Mouse (Mus musculus) forebrain, embryonic 15.5 days (tissue): ENCODE results near the gene Gpn3. TPM values are rescaled to one million over a fixed set of nuclear protein-coding genes. Genes with fewer than 3 reads are reported as not detected.
A peak's percentile ranks its signal among the peaks of the same experiment; 100 is the strongest.

Experiments used
- ATAC-seq: fragments of 200-750 bp; cut with Nextera tagmentation; replicated peaks from 2 replicates; pipeline ENCODE4 v1.8.0; 2017; ENCODE audit warnings: mild to moderate bottlenecking, moderate TSS enrichment, moderate library complexity
- H3K27ac ChIP-seq: fragments of 300-500 bp; sonication (generic); replicated peaks from 2 replicates; pipeline ENCODE4 v1.5.1; 2015; ENCODE audit warnings: mild to moderate bottlenecking, inconsistent platforms
- H3K27me3 ChIP-seq: fragments of 300-500 bp; sonication (generic); 2 replicates; pipeline ENCODE4 v1.6.1; 2015; ENCODE audit warnings: inconsistent platforms
- H3K36me3 ChIP-seq: fragments of 300-500 bp; sonication (generic); 2 replicates; pipeline ENCODE4 v1.6.1; 2015; ENCODE audit warnings: mild to moderate bottlenecking, inconsistent platforms
- H3K4me1 ChIP-seq: fragments of 300-500 bp; sonication (generic); 2 replicates; pipeline ENCODE4 v1.6.1; 2015; ENCODE audit warnings: inconsistent platforms
- H3K4me2 ChIP-seq: fragments of 300-500 bp; sonication (generic); replicated peaks from 2 replicates; pipeline ENCODE4 v1.6.1; 2015; ENCODE audit warnings: mild to moderate bottlenecking, inconsistent platforms
- H3K4me3 ChIP-seq: fragments of 300-500 bp; sonication (generic); 2 replicates; pipeline ENCODE4 v1.5.1; 2015; ENCODE audit warnings: mild to moderate bottlenecking, inconsistent platforms
- H3K9ac ChIP-seq: fragments of 300-500 bp; sonication (generic); replicated peaks from 2 replicates; pipeline ENCODE4 v1.6.1; 2015; ENCODE audit warnings: mild to moderate bottlenecking, inconsistent platforms
- H3K9me3 ChIP-seq: fragments of 300-500 bp; sonication (generic); 2 replicates; pipeline ENCODE4 v1.6.1; 2016; ENCODE audit warnings: inconsistent platforms
- WGBS: fragments of 180-500 bp; shearing (Covaris S2); methylation state at CpG from one replicate; pipeline ENCODE4 v1.1.7; 2015; ENCODE audit warnings: mixed read lengths; 5-methylcytosine and 5-hydroxymethylcytosine counted together
- polyA plus RNA-seq: library from polyadenylated mRNA; unstranded; fragments of >200 nt; fragmentation: Nextera tagmentation; extraction: Ambion mirVana; gene quantifications from 2 replicates; pipeline ENCODE4 v1.2.1, GENCODE M21; 2015

The Gpn3 gene
- polyA plus RNA-seq, 1 experiment from 2014 or later: 47.7 TPM

GRCm38 (mm10) chr5:122392227-122393004 is 20.7 kb downstream of the Gpn3 start:
- WGBS: 16% methylated on average over 19 of the region's 19 CpGs
- Histone ChIP-seq H3K9me3 (no peaks in the 10 kb centered on the region), H3K4me1 (peaks cover 13% of the 10 kb centered on the region), H3K27me3 (no peaks in the 10 kb centered on the region), H3K36me3 (peaks cover 9% of the 10 kb centered on the region), H3K4me3 (peak overlapping the region; percentile 60), H3K4me2 (peak overlapping the region; percentile 78), H3K27ac (peak overlapping the region; percentile 60; the same call in 1 of the 2 replicates), H3K9ac (peak overlapping the region; percentile 69)
- peak; percentile 57; the same call in 1 of the 2 replicates for ATAC-seq

DNA sequence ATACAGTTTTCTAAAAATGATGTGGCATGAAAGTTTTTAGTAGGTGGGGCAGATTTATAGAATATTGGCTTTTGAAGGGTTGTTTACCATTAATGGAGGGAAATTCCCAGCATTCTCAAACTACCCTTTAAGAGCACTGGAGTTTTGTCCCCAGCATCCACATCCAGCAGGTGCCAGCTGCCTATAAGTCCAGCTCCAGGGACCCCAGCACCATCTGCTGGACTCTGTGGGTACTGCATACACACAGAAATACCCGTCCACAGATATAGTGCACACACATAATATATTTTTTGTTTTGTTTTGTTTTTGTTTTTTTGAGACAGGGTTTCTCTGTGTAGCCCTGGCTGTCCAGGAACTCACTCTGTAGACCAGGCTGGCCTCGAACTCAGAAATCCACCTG is 22.2 kb downstream of the Gpn3 start:
- Histone ChIP-seq H3K27me3 (no peaks in the 10 kb centered on the region), H3K4me3 (no peak overlapping the region), H3K9me3 (no peaks in the 10 kb centered on the region), H3K4me1 (peaks cover 13% of the 10 kb centered on the region), H3K9ac (no peak overlapping the region), H3K36me3 (peaks cover 13% of the 10 kb centered on the region), H3K4me2 (no peak overlapping the region), H3K27ac (no peak overlapping the region)
- 40% methylated on average over 2 of the region's 2 CpGs for WGBS
- ATAC-seq: no peak

- H3K27ac ChIP-seq: no peak overlapping the region
Observed at GRCm38 (mm10) chr5:122396791-122397190, 25.1 kb downstream of the Gpn3 start.

DNA sequence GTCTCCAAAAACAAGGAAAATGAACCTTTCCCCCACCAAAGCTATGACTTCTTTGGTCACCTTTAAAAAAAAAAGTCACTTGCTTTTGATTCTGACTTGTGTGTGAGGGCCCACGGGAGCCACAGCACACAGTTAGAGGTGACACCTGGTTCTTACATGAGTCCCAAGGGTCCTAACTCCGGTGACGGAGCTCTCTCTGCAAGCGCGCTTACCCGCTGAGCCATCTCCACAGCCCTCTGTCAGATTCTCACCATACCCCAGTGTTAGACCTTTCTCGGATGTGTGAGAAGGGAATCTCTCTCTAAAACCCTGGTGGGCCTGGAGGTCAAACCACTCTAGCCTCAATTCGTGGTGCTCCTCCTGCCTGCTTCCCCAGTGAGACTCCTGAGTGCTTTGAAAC is 25.8 kb downstream of the Gpn3 start:
- Histone ChIP-seq H3K9ac (no peak overlapping the region), H3K27me3 (no peaks in the 10 kb centered on the region), H3K27ac (no peak overlapping the region), H3K4me1 (peaks cover 14% of the 10 kb centered on the region), H3K9me3 (no peaks in the 10 kb centered on the region), H3K4me3 (no peak overlapping the region), H3K4me2 (no peak overlapping the region), H3K36me3 (peaks cover 37% of the 10 kb centered on the region)
- ATAC-seq: no peak
- WGBS: 88% methylated on average over 8 of the region's 8 CpGs

More at GRCm38 (mm10) chr5:122396791-122397190, 25.1 kb downstream of the Gpn3 start:
- peaks cover 16% of the 10 kb centered on the region for H3K4me1 ChIP-seq
- H3K4me2 ChIP-seq: no peak overlapping the region
- no peaks in the 10 kb centered on the region for H3K27me3 ChIP-seq
- peaks cover 30% of the 10 kb centered on the region for H3K36me3 ChIP-seq
- WGBS: 88% methylated on average over 10 of the region's 10 CpGs
- no peak overlapping the region for H3K4me3 ChIP-seq
- no peak for ATAC-seq
- H3K9me3 ChIP-seq: no peaks in the 10 kb centered on the region
- no peak overlapping the region for H3K9ac ChIP-seq

DNA sequence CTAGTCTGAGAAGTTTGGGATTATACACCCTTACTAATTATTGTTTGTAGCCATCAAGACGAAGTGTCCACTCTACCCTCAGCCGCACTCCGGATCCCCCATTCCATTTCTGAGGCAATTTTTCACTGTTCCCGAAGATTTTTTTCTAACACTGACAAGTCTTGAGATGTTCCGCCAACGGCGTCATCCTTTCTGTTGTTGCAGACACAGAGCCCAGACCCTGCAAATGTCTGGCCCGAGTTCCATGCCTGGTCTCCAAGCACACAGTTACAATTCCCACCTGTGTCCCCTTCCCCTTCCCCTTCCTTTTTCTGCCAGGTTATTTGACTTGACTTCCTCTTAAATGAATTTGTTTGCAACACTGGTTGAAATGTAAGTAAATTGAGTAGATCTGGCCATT is 28.2 kb downstream of the Gpn3 start:
- Histone ChIP-seq H3K9ac (no peak overlapping the region), H3K27ac (no peak overlapping the region), H3K4me2 (no peak overlapping the region), H3K4me1 (peaks cover 3% of the 10 kb centered on the region), H3K9me3 (no peaks in the 10 kb centered on the region), H3K27me3 (no peaks in the 10 kb centered on the region), H3K4me3 (no peak overlapping the region), H3K36me3 (peaks cover 56% of the 10 kb centered on the region)
- WGBS: 94% methylated on average over 8 of the region's 8 CpGs
- ATAC-seq: no peak

DNA sequence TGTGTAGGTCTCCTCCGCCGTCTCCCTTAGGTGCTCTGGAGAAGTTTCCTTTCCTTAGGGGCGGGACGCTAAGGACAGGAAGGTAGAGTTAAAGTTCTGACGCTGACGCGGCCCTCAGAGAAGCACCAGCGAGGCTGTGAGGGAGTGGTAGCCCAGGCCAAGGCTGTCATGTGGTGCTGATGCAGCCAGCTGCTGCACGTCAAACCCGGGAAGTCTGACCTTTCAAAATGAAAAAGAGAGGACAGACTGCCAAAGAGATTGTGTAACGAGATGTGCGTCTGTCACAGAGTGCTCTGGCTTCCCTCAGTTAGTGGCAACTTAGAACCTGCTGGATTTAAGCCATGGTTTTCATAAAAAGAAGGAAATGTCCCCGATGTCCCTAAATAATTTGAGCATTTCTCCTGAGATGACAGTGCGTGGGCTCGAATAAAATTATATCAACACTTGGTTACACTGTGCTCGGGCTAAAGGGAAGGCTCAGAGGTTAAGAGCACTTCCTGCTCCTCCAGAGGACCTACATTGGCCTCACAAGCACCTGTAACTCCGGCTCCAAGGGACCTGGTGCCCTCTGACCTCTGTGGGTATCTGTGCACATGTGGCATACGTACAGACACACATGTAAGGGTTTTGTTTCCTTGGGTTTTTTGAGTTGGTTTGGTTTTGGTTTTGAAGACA is 29.1 kb downstream of the Gpn3 start:
- no peak for ATAC-seq
- Histone ChIP-seq H3K27me3 (no peaks in the 10 kb centered on the region), H3K4me3 (no peak overlapping the region), H3K4me2 (no peak overlapping the region), H3K9me3 (no peaks in the 10 kb centered on the region), H3K9ac (no peak overlapping the region), H3K4me1 (peaks cover 3% of the 10 kb centered on the region), H3K27ac (no peak overlapping the region), H3K36me3 (peaks cover 65% of the 10 kb centered on the region)
- WGBS: 84% methylated on average over 18 of the region's 18 CpGs

DNA sequence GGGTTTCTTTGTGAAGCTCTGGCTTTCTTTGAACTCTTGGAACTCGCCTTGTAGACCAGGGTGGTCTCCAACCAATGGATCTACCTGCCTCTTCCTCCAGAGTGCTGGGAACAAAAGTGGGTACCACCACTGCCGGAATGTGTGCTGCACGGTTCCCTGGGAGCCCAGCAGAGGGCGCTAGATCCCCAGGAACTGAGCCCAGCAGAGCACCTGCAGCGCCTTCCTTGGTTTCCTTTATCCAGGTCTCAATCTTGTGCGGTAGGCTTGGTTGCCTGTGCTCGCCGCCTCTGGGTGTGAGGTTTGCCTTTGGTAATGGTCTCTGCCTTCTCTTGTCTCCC is 29.6 kb downstream of the Gpn3 start:
- no peak for ATAC-seq
- Histone ChIP-seq H3K27ac (no peak overlapping the region), H3K4me1 (peaks cover 3% of the 10 kb centered on the region), H3K9ac (no peak overlapping the region), H3K4me2 (no peak overlapping the region), H3K9me3 (no peaks in the 10 kb centered on the region), H3K36me3 (peaks cover 70% of the 10 kb centered on the region), H3K27me3 (no peaks in the 10 kb centered on the region), H3K4me3 (no peak overlapping the region)
- 12% methylated on average over 8 of the region's 8 CpGs for WGBS

- no peak overlapping the region for H3K4me2 ChIP-seq
- peaks cover 71% of the 10 kb centered on the region for H3K36me3 ChIP-seq
- no peak overlapping the region for H3K9ac ChIP-seq
- 72% methylated on average over 13 of the region's 13 CpGs for WGBS
- H3K27me3 ChIP-seq: no peaks in the 10 kb centered on the region
- peaks cover 3% of the 10 kb centered on the region for H3K4me1 ChIP-seq
- no peak for ATAC-seq
- no peak overlapping the region for H3K4me3 ChIP-seq
- peak overlapping the region; percentile 24; the same call in 1 of the 2 replicates for H3K27ac ChIP-seq
- H3K9me3 ChIP-seq: no peaks in the 10 kb centered on the region; the same call in 1 of the 2 replicates
Observed at GRCm38 (mm10) chr5:122402160-122402559, 30.5 kb downstream of the Gpn3 start.

GRCm38 (mm10) chr5:122402772-122403171 is 31.1 kb downstream of the Gpn3 start:
- Histone ChIP-seq H3K27ac (peak overlapping the region; percentile 24; the same call in 1 of the 2 replicates), H3K9me3 (no peaks in the 10 kb centered on the region; the same call in 1 of the 2 replicates), H3K4me3 (no peak overlapping the region), H3K4me2 (no peak overlapping the region), H3K9ac (no peak overlapping the region), H3K27me3 (no peaks in the 10 kb centered on the region), H3K36me3 (peaks cover 75% of the 10 kb centered on the region), H3K4me1 (peaks cover 3% of the 10 kb centered on the region)
- WGBS: 81% methylated on average over 5 of the region's 5 CpGs
- ATAC-seq: 0 out of 2 replicates have a peak, but pooled peaks have one; percentile 16

DNA sequence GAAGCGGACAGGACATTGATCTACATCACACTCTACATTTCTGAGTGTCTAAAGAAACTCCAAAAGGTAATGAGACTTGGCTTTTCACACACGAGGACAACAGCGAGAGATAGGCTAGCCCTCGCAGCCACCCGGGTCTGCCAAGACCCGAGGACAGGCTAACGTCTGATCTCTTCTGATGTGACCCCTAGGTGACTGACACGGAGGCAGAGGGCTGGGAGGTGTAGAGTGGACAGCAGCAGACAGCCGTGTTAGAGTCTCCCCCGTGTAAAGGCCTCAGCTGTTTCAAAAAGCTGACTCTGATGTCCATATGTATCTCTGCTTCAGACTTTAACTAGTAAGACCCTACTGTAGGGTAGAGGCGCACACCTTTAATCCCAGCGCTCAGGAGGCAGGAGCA is 31.7 kb downstream of the Gpn3 start:
- no peak overlapping the region for H3K4me2 ChIP-seq
- H3K36me3 ChIP-seq: peaks cover 71% of the 10 kb centered on the region
- no peaks in the 10 kb centered on the region; the same call in 1 of the 2 replicates for H3K9me3 ChIP-seq
- no peak overlapping the region for H3K4me3 ChIP-seq
- 96% methylated on average over 12 of the region's 12 CpGs for WGBS
- H3K9ac ChIP-seq: no peak overlapping the region
- H3K4me1 ChIP-seq: peaks cover 3% of the 10 kb centered on the region
- ATAC-seq: no peak
- H3K27me3 ChIP-seq: no peaks in the 10 kb centered on the region
- H3K27ac ChIP-seq: no peak overlapping the region

DNA sequence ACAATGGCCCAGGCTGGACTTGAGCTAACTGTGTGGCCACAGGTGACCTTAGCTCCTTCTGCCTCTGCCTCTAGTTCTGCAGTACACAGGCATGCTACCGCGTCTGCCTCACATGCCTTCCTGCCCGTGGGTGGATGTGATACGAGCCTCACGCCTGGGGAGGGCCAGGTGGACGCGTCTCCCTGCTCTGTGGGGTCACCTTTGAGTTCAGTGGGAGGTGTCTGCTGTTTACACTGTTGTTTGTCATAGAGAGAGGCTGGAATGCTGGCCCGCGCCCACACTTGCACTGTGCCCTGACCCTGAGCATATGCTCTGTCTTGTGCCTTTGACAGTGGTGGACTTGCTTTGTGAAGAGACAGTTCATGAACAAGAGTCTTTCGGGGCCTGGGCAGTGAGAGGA is 33.9 kb downstream of the Gpn3 start:
- no peaks in the 10 kb centered on the region for H3K27me3 ChIP-seq
- ATAC-seq: no peak
- H3K4me1 ChIP-seq: peaks cover 3% of the 10 kb centered on the region
- peaks cover 64% of the 10 kb centered on the region for H3K36me3 ChIP-seq
- H3K9me3 ChIP-seq: no peaks in the 10 kb centered on the region; the same call in 1 of the 2 replicates
- no peak overlapping the region for H3K27ac ChIP-seq
- 96% methylated on average over 10 of the region's 10 CpGs for WGBS
- no peak overlapping the region for H3K4me3 ChIP-seq
- H3K9ac ChIP-seq: no peak overlapping the region
- no peak overlapping the region for H3K4me2 ChIP-seq
